Mouse (Mus musculus): ENCODE measurements around the gene Vsig8.

DNA sequence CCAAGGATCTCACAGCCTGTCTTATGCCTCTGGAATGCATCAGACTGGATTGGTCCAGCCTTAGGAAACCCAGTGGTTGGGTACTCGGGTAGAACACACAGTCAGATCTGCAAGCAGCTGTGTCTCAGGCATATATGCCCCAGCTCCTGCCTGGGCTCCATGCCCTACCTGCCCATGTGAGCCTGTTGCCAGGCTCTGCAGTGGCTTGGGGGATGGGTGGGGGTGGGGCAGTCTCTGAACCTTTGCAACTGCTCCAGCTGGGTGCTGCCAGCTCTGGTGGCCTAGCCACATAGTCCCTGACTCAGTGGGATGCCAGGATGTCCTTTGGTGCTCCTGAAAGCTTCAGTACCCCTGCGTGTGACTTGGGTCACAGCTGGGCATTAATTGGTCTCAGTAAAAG, 6.4 kb upstream of the Vsig8 start:
- no peak for TF ChIP-seq CTCF (IDR thresholded peaks at IDR 0.05; ENCODE audit: low read depth)
- TF ChIP-seq EP300 (IDR thresholded peaks at IDR 0.05; ENCODE audit: low read depth), result no peak
